Mouse (Mus musculus) hindbrain, embryonic 11.5 days (tissue): ENCODE results near the gene Bmyc. TPM values are rescaled to one million over a fixed set of nuclear protein-coding genes. Genes with fewer than 3 reads are reported as not detected.
A peak's percentile ranks its signal among the peaks of the same experiment; 100 is the strongest.
"Not testable (repeated sequence)": the region's sequence is repeated elsewhere in the genome, so short reads cannot be mapped to it uniquely, and the experiment has no call there.

ENCODE experiments used
- ATAC-seq: fragments of 200-750 bp; cut with Nextera tagmentation; 2 replicates; pipeline ENCODE4 v1.8.0; 2017; ENCODE audit warnings: mild to moderate bottlenecking, moderate TSS enrichment, moderate library complexity; ENCODE audit not compliant: low FRiP score
- DNase-seq: peaks from one replicate; pipeline ENCODE4 v3.0.0-alpha.2; 2015; ENCODE audit warnings: low spot score
- H3K27ac ChIP-seq: fragments of 300-500 bp; sonication (generic); 2 replicates; pipeline ENCODE4 v1.5.1; 2014; ENCODE audit warnings: mild to moderate bottlenecking, low read depth, low read length
- H3K27me3 ChIP-seq: fragments of 300-500 bp; sonication (generic); 2 replicates; pipeline ENCODE4 v1.6.1; 2014; ENCODE audit warnings: mild to moderate bottlenecking, low read length, moderate library complexity, mixed read lengths; ENCODE audit not compliant: control insufficient read depth, insufficient read depth
- H3K36me3 ChIP-seq: fragments of 300-500 bp; sonication (generic); 2 replicates; pipeline ENCODE4 v1.6.1; 2014; ENCODE audit warnings: mild to moderate bottlenecking, low read length, moderate library complexity, mixed read lengths; ENCODE audit not compliant: control insufficient read depth, insufficient read depth
- H3K4me1 ChIP-seq: fragments of 300-500 bp; sonication (generic); replicated peaks from 2 replicates; pipeline ENCODE4 v1.6.1; 2014; ENCODE audit warnings: low read length, mixed read lengths; ENCODE audit not compliant: control insufficient read depth, insufficient read depth
- H3K4me2 ChIP-seq: fragments of 300-500 bp; sonication (generic); replicated peaks from 2 replicates; pipeline ENCODE4 v1.6.1; 2014; ENCODE audit warnings: mild to moderate bottlenecking, low read depth, low read length
- H3K4me3 ChIP-seq: fragments of 300-500 bp; sonication (generic); 2 replicates; pipeline ENCODE4 v1.5.1; 2014; ENCODE audit warnings: low read depth, low read length
- H3K9ac ChIP-seq: fragments of 300-500 bp; sonication (generic); 2 replicates; pipeline ENCODE4 v1.6.1; 2014; ENCODE audit warnings: low read depth, low read length
- H3K9me3 ChIP-seq: fragments of 300-500 bp; sonication (generic); 2 replicates; pipeline ENCODE4 v1.6.1; 2016; ENCODE audit warnings: low read length; ENCODE audit not compliant: control insufficient read depth
- WGBS: fragments of 180-500 bp; shearing (Covaris S2); extraction: QIAGEN DNeasy Blood & Tissue Kit; methylation state at CpG from one replicate; pipeline ENCODE4 v1.1.7; 2014; 5-methylcytosine and 5-hydroxymethylcytosine counted together
- polyA plus RNA-seq: library from polyadenylated mRNA; unstranded; fragments of >200 nt; fragmentation: Nextera tagmentation; extraction: Ambion mirVana; gene quantifications from 2 replicates; pipeline ENCODE4 v1.2.1, GENCODE M21; 2014

The Bmyc gene
- polyA plus RNA-seq, 1 experiment from 2014 or later, result 71.6 TPM

- no peak within 1 kb of the TSS for H3K4me3 ChIP-seq
- ATAC-seq, result no peak
- no peak for DNase-seq
- H3K27me3 ChIP-seq, result no peaks in the 10 kb centered on the region
- H3K9me3 ChIP-seq, result no peaks in the 10 kb centered on the region
- 89% methylated on average over 3 of the region's 3 CpGs for WGBS
- H3K9ac ChIP-seq, result no peak within 1 kb of the TSS
- no peak within 1 kb of the TSS for H3K27ac ChIP-seq
- H3K4me1 ChIP-seq, result no peaks in the 10 kb centered on the region
- H3K36me3 ChIP-seq, result no peaks in the 10 kb centered on the region
- H3K4me2 ChIP-seq, result no peak within 1 kb of the TSS
Observed at GRCm38 (mm10) chr2:25676486-25676885, 30.1 kb upstream of the Bmyc start, which contains the start of gene Lcn6. Gene Lcn6 (plus strand): TSS chr2:25676786.

DNA sequence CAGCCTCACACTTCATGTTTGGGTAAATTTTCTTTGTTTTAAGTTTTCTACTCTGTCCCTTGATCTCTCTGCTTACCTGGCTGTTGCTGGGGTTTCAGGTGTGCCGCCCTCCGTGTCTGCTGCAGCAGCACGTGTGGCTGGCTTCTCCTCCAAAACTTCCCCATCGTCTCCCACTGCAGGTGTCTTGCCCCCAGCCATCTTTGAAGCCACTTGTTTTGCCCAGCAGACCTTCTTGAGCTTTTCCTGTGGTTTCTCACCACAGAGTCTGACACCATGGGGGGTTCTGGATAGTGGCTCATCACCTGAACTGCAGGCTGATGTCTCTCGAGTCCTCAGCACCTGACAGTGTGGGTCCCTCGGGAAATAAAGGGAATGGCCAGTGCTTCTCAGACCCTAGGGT is 27.0 kb upstream of the Bmyc start:
- no peak overlapping the region for H3K27ac ChIP-seq
- ATAC-seq (no peak), DNase-seq (no peak)
- H3K36me3 ChIP-seq, result no peaks in the 10 kb centered on the region
- no peak overlapping the region for H3K4me2 ChIP-seq
- H3K9me3 ChIP-seq, result no peaks in the 10 kb centered on the region
- no peak overlapping the region for H3K9ac ChIP-seq
- H3K4me3 ChIP-seq, result no peak overlapping the region
- 91% methylated on average over 6 of the region's 6 CpGs for WGBS
- no peaks in the 10 kb centered on the region for H3K4me1 ChIP-seq
- H3K27me3 ChIP-seq, result no peaks in the 10 kb centered on the region

GRCm38 (mm10) chr2:25682426-25682825 is 24.1 kb upstream of the Bmyc start, which contains the start of gene Lcn10:
Gene Lcn10 (plus strand): TSS chr2:25682726.
- Histone ChIP-seq H3K9ac (no peak within 1 kb of the TSS), H3K4me2 (no peak within 1 kb of the TSS), H3K4me1 (no peaks in the 10 kb centered on the region), H3K4me3 (no peak within 1 kb of the TSS), H3K27me3 (no peaks in the 10 kb centered on the region), H3K9me3 (no peaks in the 10 kb centered on the region), H3K27ac (no peak within 1 kb of the TSS), H3K36me3 (no peaks in the 10 kb centered on the region)
- 78% methylated on average over 2 of the region's 2 CpGs for WGBS
- no peak for ATAC-seq
- no peak for DNase-seq

DNA sequence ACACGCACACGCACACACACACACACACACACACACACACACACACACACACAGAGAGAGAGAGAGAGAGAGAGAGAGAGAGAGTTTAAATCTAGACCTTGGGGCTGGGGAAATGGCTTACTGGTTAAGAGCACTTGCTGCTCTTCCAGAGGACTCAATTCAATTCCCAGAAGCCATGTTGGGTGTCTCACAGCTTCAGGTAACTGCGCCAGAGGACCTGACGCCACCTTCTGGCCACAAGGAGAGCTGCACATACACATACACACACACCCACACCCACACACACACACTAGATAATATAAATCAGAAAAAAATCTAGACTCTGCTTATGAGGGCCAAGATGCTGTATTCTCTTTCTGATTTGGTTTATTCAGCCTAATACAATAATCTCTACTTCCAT is 19.6 kb upstream of the Bmyc start:
- 67% methylated on average over 4 of the region's 4 CpGs for WGBS
- Histone ChIP-seq H3K27ac (no peak overlapping the region), H3K4me1 (no peaks in the 10 kb centered on the region), H3K4me3 (no peak overlapping the region), H3K27me3 (no peaks in the 10 kb centered on the region), H3K36me3 (no peaks in the 10 kb centered on the region), H3K9ac (no peak overlapping the region), H3K9me3 (no peaks in the 10 kb centered on the region), H3K4me2 (no peak overlapping the region)
- DNase-seq (no peak), ATAC-seq (no peak)

GRCm38 (mm10) chr2:25694605-25695004 is 11.9 kb upstream of the Bmyc start:
- no peak overlapping the region for H3K9ac ChIP-seq
- DNase-seq (peak; percentile 83), ATAC-seq (no peak)
- no peaks in the 10 kb centered on the region for H3K4me1 ChIP-seq
- no peak overlapping the region for H3K4me3 ChIP-seq
- H3K27me3 ChIP-seq, result no peaks in the 10 kb centered on the region
- no peaks in the 10 kb centered on the region for H3K36me3 ChIP-seq
- H3K4me2 ChIP-seq, result no peak overlapping the region
- no peaks in the 10 kb centered on the region for H3K9me3 ChIP-seq
- H3K27ac ChIP-seq, result no peak overlapping the region

- Histone ChIP-seq H3K27ac (no peak overlapping the region), H3K4me3 (no peak overlapping the region), H3K9me3 (no peaks in the 10 kb centered on the region), H3K36me3 (no peaks in the 10 kb centered on the region), H3K4me1 (no peaks in the 10 kb centered on the region), H3K4me2 (no peak overlapping the region), H3K27me3 (no peaks in the 10 kb centered on the region), H3K9ac (no peak overlapping the region)
- DNase-seq (no peak), ATAC-seq (no peak)
- 71% methylated on average over 4 of the region's 4 CpGs for WGBS
Observed at GRCm38 (mm10) chr2:25696951-25697350, 9.6 kb upstream of the Bmyc start.

DNA sequence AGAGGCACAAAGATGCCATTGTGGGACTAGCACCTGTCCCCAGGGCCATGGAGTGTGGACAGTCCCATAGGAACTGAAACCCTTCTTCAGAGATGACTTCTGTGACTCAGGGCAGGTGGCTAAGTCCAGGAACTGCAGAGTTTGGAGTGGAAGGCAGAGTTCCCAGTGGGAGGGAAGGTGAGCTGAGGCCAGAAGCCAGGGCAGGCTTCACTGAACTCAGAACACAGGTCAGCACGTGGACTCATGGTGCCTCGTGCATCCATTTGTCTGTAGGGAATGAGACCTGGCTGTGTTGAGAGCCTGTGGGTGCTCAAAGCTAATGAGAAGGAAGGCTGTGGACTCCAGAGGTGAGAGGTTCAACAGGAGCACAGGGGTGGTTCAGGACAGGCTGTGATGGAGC is 7.8 kb upstream of the Bmyc start:
- Histone ChIP-seq H3K27ac (no peak overlapping the region), H3K4me2 (no peak overlapping the region), H3K36me3 (no peaks in the 10 kb centered on the region), H3K9ac (no peak overlapping the region), H3K9me3 (no peaks in the 10 kb centered on the region), H3K4me3 (no peak overlapping the region), H3K4me1 (no peaks in the 10 kb centered on the region), H3K27me3 (no peaks in the 10 kb centered on the region)
- no peak for ATAC-seq
- no peak for DNase-seq
- WGBS, result 78% methylated on average over 2 of the region's 2 CpGs

DNA sequence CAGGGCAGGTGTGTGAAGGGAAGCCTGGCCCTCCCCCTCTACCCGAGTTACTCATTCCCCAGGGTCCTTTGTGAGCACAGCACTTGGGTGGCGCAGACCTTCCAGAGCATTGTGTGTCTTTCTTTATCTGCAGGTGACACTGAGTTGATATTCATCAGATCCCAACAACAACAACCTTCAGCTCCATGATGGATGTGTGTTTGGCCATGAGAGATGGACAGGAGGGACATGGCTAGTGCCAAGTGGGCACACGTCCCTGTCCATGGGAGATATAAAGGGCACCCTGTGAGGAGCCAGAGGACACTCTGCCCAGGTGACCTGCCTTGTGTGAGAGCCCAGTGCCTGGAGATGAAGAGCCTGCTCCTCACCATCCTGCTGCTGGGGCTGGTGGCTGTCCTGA is 6.8 kb upstream of the Bmyc start, which contains the start of gene Obp2a:
Gene Obp2a (plus strand): TSS at position 301 of the 400 bp plus-strand sequence.
- not testable (repeated sequence) for H3K4me1 ChIP-seq, H3K36me3 ChIP-seq, H3K9ac ChIP-seq, DNase-seq, ATAC-seq, H3K4me3 ChIP-seq, H3K9me3 ChIP-seq, H3K27ac ChIP-seq, H3K4me2 ChIP-seq, H3K27me3 ChIP-seq
- WGBS, result 77% methylated on average over 3 of the region's 3 CpGs

- WGBS, result 82% methylated on average over 5 of the region's 5 CpGs
- no peak for ATAC-seq
- Histone ChIP-seq H3K9me3 (no peaks in the 10 kb centered on the region), H3K27me3 (no peaks in the 10 kb centered on the region), H3K27ac (no peak overlapping the region), H3K4me1 (no peaks in the 10 kb centered on the region), H3K4me2 (no peak overlapping the region), H3K36me3 (no peaks in the 10 kb centered on the region), H3K9ac (no peak overlapping the region), H3K4me3 (no peak overlapping the region)
- DNase-seq, result no peak
Observed at GRCm38 (mm10) chr2:25701001-25701400, 5.5 kb upstream of the Bmyc start.
